Mouse (Mus musculus): Measurements from ENCODE around the gene Slirp. TPM values are rescaled to one million over a fixed set of nuclear protein-coding genes. Genes with fewer than 3 reads are reported as not detected.

Slirp gene
- 195 and 248 TPM in 2 replicates for polyA plus RNA-seq (2014; fragmentation: Nextera tagmentation; extraction: Ambion mirVana)

GRCm38 (mm10) chr12:87443700-87444122 lies at the start of gene Slirp, which contains the start of gene Alkbh1:
Slirp (plus strand) TSS chr12:87443896.
Alkbh1 (minus strand) TSS chr12:87444017.
- H3K27ac ChIP-seq: peak within 1 kb of the TSS; percentile 82
- ATAC-seq (ENCODE audit: low FRiP score) (peak; percentile 92), DNase-seq (ENCODE audit: low spot score) (peak; percentile 95)
- H3K36me3 ChIP-seq (replicated peaks; ENCODE audit: control insufficient read depth, insufficient read depth): peaks cover 53% of the 10 kb centered on the region
- H3K27me3 ChIP-seq (ENCODE audit: control insufficient read depth, insufficient read depth, low read length): no peaks in the 10 kb centered on the region
- H3K4me2 ChIP-seq (replicated peaks): peak within 1 kb of the TSS; percentile 87
- H3K9me3 ChIP-seq (ENCODE audit: control insufficient read depth, low read length): no peaks in the 10 kb centered on the region
- under 1% methylated on average over 28 of the region's 28 CpGs for WGBS
- H3K9ac ChIP-seq: peak within 1 kb of the TSS; percentile 80
- peaks cover 21% of the 10 kb centered on the region for H3K4me1 ChIP-seq (replicated peaks; ENCODE audit: control insufficient read depth, insufficient read depth, low read length)
- H3K4me3 ChIP-seq (replicated peaks; ENCODE audit: low read length): peak within 1 kb of the TSS; percentile 78

- no peak overlapping the region for H3K4me3 ChIP-seq (replicated peaks; ENCODE audit: low read length)
- no peaks in the 10 kb centered on the region for H3K36me3 ChIP-seq (replicated peaks; ENCODE audit: control insufficient read depth, insufficient read depth)
- H3K27ac ChIP-seq: no peak overlapping the region
- H3K4me1 ChIP-seq (replicated peaks; ENCODE audit: control insufficient read depth, insufficient read depth, low read length): no peaks in the 10 kb centered on the region
- H3K9ac ChIP-seq: no peak overlapping the region
- DNase-seq (ENCODE audit: low spot score): no peak
- no peaks in the 10 kb centered on the region for H3K27me3 ChIP-seq (ENCODE audit: control insufficient read depth, insufficient read depth, low read length)
- no peaks in the 10 kb centered on the region for H3K9me3 ChIP-seq (ENCODE audit: control insufficient read depth, low read length)
- 89% methylated on average over 6 of the region's 6 CpGs for WGBS
- H3K4me2 ChIP-seq (replicated peaks): no peak overlapping the region
- ATAC-seq (ENCODE audit: low FRiP score): no peak
Observed at GRCm38 (mm10) chr12:87394316-87394715, 49.4 kb upstream of the Slirp start.

- no peak for ATAC-seq (ENCODE audit: low FRiP score)
- DNase-seq (ENCODE audit: low spot score): no peak
Observed at GRCm38 (mm10) chr12:87397126-87397525, 46.6 kb upstream of the Slirp start.

GRCm38 (mm10) chr12:87397811-87398417 lies 45.8 kb upstream of the Slirp start:
- no peaks in the 10 kb centered on the region for H3K9me3 ChIP-seq (ENCODE audit: control insufficient read depth, low read length)
- ATAC-seq (ENCODE audit: low FRiP score): no peak
- H3K27ac ChIP-seq: no peak overlapping the region
- WGBS: 78% methylated on average over 4 of the region's 4 CpGs
- H3K4me3 ChIP-seq (replicated peaks; ENCODE audit: low read length): no peak overlapping the region
- no peak for DNase-seq (ENCODE audit: low spot score)
- no peaks in the 10 kb centered on the region for H3K27me3 ChIP-seq (ENCODE audit: control insufficient read depth, insufficient read depth, low read length)
- no peak overlapping the region for H3K4me2 ChIP-seq (replicated peaks)
- no peaks in the 10 kb centered on the region for H3K36me3 ChIP-seq (replicated peaks; ENCODE audit: control insufficient read depth, insufficient read depth)
- no peak overlapping the region for H3K9ac ChIP-seq
- H3K4me1 ChIP-seq (replicated peaks; ENCODE audit: control insufficient read depth, insufficient read depth, low read length): no peaks in the 10 kb centered on the region

More at GRCm38 (mm10) chr12:87397126-87397525, 46.6 kb upstream of the Slirp start:
- Histone ChIP-seq H3K9ac (no peak overlapping the region), H3K4me1 (replicated peaks; ENCODE audit: control insufficient read depth, insufficient read depth, low read length) (no peaks in the 10 kb centered on the region), H3K4me3 (replicated peaks; ENCODE audit: low read length) (no peak overlapping the region), H3K27me3 (ENCODE audit: control insufficient read depth, insufficient read depth, low read length) (no peaks in the 10 kb centered on the region), H3K36me3 (replicated peaks; ENCODE audit: control insufficient read depth, insufficient read depth) (no peaks in the 10 kb centered on the region), H3K9me3 (ENCODE audit: control insufficient read depth, low read length) (no peaks in the 10 kb centered on the region), H3K27ac (no peak overlapping the region), H3K4me2 (replicated peaks) (no peak overlapping the region)
- 86% methylated on average over 4 of the region's 4 CpGs for WGBS

GRCm38 (mm10) chr12:87399119-87399819 lies 44.4 kb upstream of the Slirp start:
- Histone ChIP-seq H3K4me3 (replicated peaks; ENCODE audit: low read length) (no peak overlapping the region), H3K36me3 (replicated peaks; ENCODE audit: control insufficient read depth, insufficient read depth) (no peaks in the 10 kb centered on the region), H3K27ac (no peak overlapping the region), H3K27me3 (ENCODE audit: control insufficient read depth, insufficient read depth, low read length) (no peaks in the 10 kb centered on the region), H3K9me3 (ENCODE audit: control insufficient read depth, low read length) (no peaks in the 10 kb centered on the region), H3K9ac (no peak overlapping the region), H3K4me2 (replicated peaks) (no peak overlapping the region), H3K4me1 (replicated peaks; ENCODE audit: control insufficient read depth, insufficient read depth, low read length) (no peaks in the 10 kb centered on the region)
- DNase-seq (ENCODE audit: low spot score) (no peak), ATAC-seq (ENCODE audit: low FRiP score) (no peak)
- WGBS: 87% methylated on average over 10 of the region's 10 CpGs

GRCm38 (mm10) chr12:87401883-87402282 lies 41.8 kb upstream of the Slirp start:
- Histone ChIP-seq H3K4me2 (replicated peaks) (no peak overlapping the region), H3K36me3 (replicated peaks; ENCODE audit: control insufficient read depth, insufficient read depth) (no peaks in the 10 kb centered on the region), H3K4me3 (replicated peaks; ENCODE audit: low read length) (no peak overlapping the region), H3K27me3 (ENCODE audit: control insufficient read depth, insufficient read depth, low read length) (no peaks in the 10 kb centered on the region), H3K27ac (no peak overlapping the region), H3K9me3 (ENCODE audit: control insufficient read depth, low read length) (no peaks in the 10 kb centered on the region), H3K4me1 (replicated peaks; ENCODE audit: control insufficient read depth, insufficient read depth, low read length) (no peaks in the 10 kb centered on the region), H3K9ac (no peak overlapping the region)
- ATAC-seq (ENCODE audit: low FRiP score) (no peak), DNase-seq (ENCODE audit: low spot score) (no peak)
- WGBS: 60% methylated on average over 6 of the region's 6 CpGs

GRCm38 (mm10) chr12:87405165-87405564 lies 38.5 kb upstream of the Slirp start:
- no peaks in the 10 kb centered on the region for H3K4me1 ChIP-seq (replicated peaks; ENCODE audit: control insufficient read depth, insufficient read depth, low read length)
- H3K36me3 ChIP-seq (replicated peaks; ENCODE audit: control insufficient read depth, insufficient read depth): no peaks in the 10 kb centered on the region
- H3K4me2 ChIP-seq (replicated peaks): no peak overlapping the region
- DNase-seq (ENCODE audit: low spot score) (no peak), ATAC-seq (ENCODE audit: low FRiP score) (no peak)
- no peaks in the 10 kb centered on the region for H3K27me3 ChIP-seq (ENCODE audit: control insufficient read depth, insufficient read depth, low read length)
- no peak overlapping the region for H3K27ac ChIP-seq
- no peak overlapping the region for H3K9ac ChIP-seq
- WGBS: 84% methylated on average over 4 of the region's 4 CpGs
- H3K4me3 ChIP-seq (replicated peaks; ENCODE audit: low read length): no peak overlapping the region
- no peaks in the 10 kb centered on the region for H3K9me3 ChIP-seq (ENCODE audit: control insufficient read depth, low read length)

GRCm38 (mm10) chr12:87405721-87406120 lies 38.0 kb upstream of the Slirp start:
- Histone ChIP-seq H3K27ac (no peak overlapping the region), H3K9ac (no peak overlapping the region), H3K36me3 (replicated peaks; ENCODE audit: control insufficient read depth, insufficient read depth) (no peaks in the 10 kb centered on the region), H3K4me2 (replicated peaks) (no peak overlapping the region), H3K4me1 (replicated peaks; ENCODE audit: control insufficient read depth, insufficient read depth, low read length) (no peaks in the 10 kb centered on the region), H3K9me3 (ENCODE audit: control insufficient read depth, low read length) (no peaks in the 10 kb centered on the region), H3K4me3 (replicated peaks; ENCODE audit: low read length) (no peak overlapping the region), H3K27me3 (ENCODE audit: control insufficient read depth, insufficient read depth, low read length) (no peaks in the 10 kb centered on the region)
- 69% methylated on average over 3 of the region's 3 CpGs for WGBS
- no peak for ATAC-seq (ENCODE audit: low FRiP score)
- no peak for DNase-seq (ENCODE audit: low spot score)

- H3K9ac ChIP-seq: no peak overlapping the region
- no peaks in the 10 kb centered on the region for H3K36me3 ChIP-seq (replicated peaks; ENCODE audit: control insufficient read depth, insufficient read depth)
- no peaks in the 10 kb centered on the region for H3K4me1 ChIP-seq (replicated peaks; ENCODE audit: control insufficient read depth, insufficient read depth, low read length)
- H3K9me3 ChIP-seq (ENCODE audit: control insufficient read depth, low read length): no peaks in the 10 kb centered on the region
- ATAC-seq (ENCODE audit: low FRiP score) (no peak), DNase-seq (ENCODE audit: low spot score) (no peak)
- no peak overlapping the region for H3K4me3 ChIP-seq (replicated peaks; ENCODE audit: low read length)
- H3K4me2 ChIP-seq (replicated peaks): 0 out of 2 replicates have a peak overlapping the region, but pooled peaks have one; percentile 10
- H3K27ac ChIP-seq: no peak overlapping the region
- WGBS: 44% methylated on average over 21 of the region's 21 CpGs
- H3K27me3 ChIP-seq (ENCODE audit: control insufficient read depth, insufficient read depth, low read length): no peaks in the 10 kb centered on the region
Observed at GRCm38 (mm10) chr12:87407869-87408605, 35.7 kb upstream of the Slirp start.
